Mouse (Mus musculus) bone marrow macrophage, adult 2 months (primary cell): Measurements from ENCODE around the gene Tns3.

Source experiments
- CTCF ChIP-seq: IDR thresholded peaks from 2 replicates; pipeline ENCODE4 v1.5.1; 2012; ENCODE audit warnings: low read depth, mild to moderate bottlenecking, low read length, moderate library complexity
- POLR2A ChIP-seq: IDR thresholded peaks from 2 replicates; pipeline ENCODE4 v1.6.1; 2012; ENCODE audit warnings: mild to moderate bottlenecking, low read depth, low read length, borderline replicate concordance

DNA sequence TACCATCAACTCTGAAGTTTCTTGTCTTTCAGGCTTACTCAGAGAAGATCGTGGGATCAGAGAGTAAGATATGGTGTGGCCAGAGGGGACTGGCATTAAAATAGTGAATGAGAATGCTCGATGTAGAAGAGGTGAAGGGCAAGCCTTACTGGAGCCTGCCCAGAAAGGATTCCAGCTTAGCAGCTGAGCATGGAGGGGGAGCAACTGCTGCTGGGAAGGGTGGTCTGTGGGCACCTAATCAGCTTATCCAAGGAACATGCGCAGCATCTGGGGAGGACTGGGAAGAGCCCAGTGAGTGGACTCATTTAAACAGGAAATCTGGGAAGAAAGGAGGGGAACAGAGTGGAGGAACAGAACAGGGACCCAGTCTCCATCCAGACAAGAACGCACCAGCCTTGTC is 26.3 kb upstream of the Tns3 start:
- TF ChIP-seq CTCF: no peak
- TF ChIP-seq POLR2A: no peak
